Mouse (Mus musculus) brain, embryonic 14.5 days (tissue): ENCODE data around the gene Atl1.

Source experiments
- CTCF ChIP-seq: fragments of 200-500 bp; IDR thresholded peaks from 2 replicates; pipeline ENCODE4 v1.5.1; 2012; ENCODE audit warnings: inconsistent platforms, mild to moderate bottlenecking, moderate library complexity, borderline replicate concordance; ENCODE audit not compliant: insufficient read depth, insufficient read length; ENCODE audit errors: extremely low read depth
- POLR2A ChIP-seq: fragments of 200-500 bp; IDR thresholded peaks from 2 replicates; pipeline ENCODE4 v1.6.1; 2012; ENCODE audit warnings: mild to moderate bottlenecking, inconsistent platforms, borderline replicate concordance; ENCODE audit not compliant: poor library complexity, insufficient read depth, insufficient read length, severe bottlenecking; ENCODE audit errors: extremely low read depth

GRCm38 (mm10) chr12:69945861-69946260 is 53.4 kb downstream of the Atl1 start:
- TF ChIP-seq POLR2A (no peak), CTCF (no peak)
